Mouse (Mus musculus): ENCODE data around the gene Olfr1076. TPM values are rescaled to one million over a fixed set of nuclear protein-coding genes. Genes with fewer than 3 reads are reported as not detected.
A peak's percentile ranks its signal among the peaks of the same experiment; 100 is the strongest.
"Not testable (repeated sequence)": the region's sequence is repeated elsewhere in the genome, so short reads cannot be mapped to it uniquely, and the experiment has no call there.

The Olfr1076 gene
- polyA plus RNA-seq (2016; fragmentation: Nextera tagmentation; extraction: Ambion mirVana) = not detected in 2 replicates

DNA sequence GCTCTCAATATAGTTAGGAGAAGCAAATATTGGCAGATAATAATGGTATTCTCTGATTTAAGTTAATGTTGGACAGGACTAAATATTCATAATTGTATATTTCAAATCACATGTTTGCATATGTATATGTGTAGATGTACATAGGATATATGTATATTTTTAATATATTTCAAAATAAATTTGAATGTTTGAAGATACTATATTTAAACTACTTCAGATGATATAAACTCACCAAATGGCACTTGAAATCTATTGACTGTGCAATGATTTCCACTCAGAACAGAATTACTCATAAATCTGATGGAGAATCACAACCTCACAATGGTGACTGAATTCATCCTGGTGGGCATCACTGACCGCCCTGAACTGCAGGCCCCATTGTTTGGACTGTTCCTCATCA, at the start of gene Olfr1076:
Olfr1076 (plus strand) TSS at position 301 of the 400 bp plus-strand sequence.
- Histone ChIP-seq H3K9me3 (no peaks in the 10 kb centered on the region), H3K4me1 (no peaks in the 10 kb centered on the region), H3K36me3 (replicated peaks) (no peaks in the 10 kb centered on the region), H3K27me3 (replicated peaks; ENCODE audit: low read depth, poor library complexity, severe bottlenecking) (no peaks in the 10 kb centered on the region), H3K27ac (replicated peaks) (no peak within 1 kb of the TSS), H3K4me3 (no peak within 1 kb of the TSS)
- 91% methylated on average over 1 of the region's 1 CpGs for WGBS
- no peak for DNase-seq (ENCODE audit: low spot score)

DNA sequence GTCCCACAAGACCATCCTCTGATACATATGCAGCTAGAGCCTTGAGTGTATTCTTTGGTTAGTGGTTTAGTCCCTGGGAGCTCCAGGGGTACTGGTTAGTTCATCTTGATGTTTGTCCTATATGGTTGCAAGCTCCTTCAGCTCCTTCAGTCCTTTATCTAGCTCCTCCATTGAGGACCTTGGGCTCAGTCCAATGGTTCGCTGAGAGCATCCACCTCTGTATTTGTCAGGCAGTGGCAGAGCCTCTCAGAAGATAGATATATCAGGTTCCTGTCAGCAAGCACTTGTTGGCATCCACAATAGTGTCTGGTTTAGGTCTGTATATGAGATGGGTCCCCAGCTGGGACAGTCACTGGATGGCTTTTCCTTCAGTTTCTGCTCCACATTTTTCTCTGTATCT, 47.8 kb upstream of the Olfr1076 start:
- Histone ChIP-seq H3K4me3 (no peak overlapping the region), H3K27me3 (replicated peaks; ENCODE audit: low read depth, poor library complexity, severe bottlenecking) (no peaks in the 10 kb centered on the region), H3K36me3 (replicated peaks) (no peaks in the 10 kb centered on the region), H3K4me1 (no peaks in the 10 kb centered on the region), H3K27ac (replicated peaks) (no peak overlapping the region), H3K9me3 (no peaks in the 10 kb centered on the region)
- DNase-seq (ENCODE audit: low spot score) = no peak
- 83% methylated on average over 1 of the region's 1 CpGs for WGBS

DNA sequence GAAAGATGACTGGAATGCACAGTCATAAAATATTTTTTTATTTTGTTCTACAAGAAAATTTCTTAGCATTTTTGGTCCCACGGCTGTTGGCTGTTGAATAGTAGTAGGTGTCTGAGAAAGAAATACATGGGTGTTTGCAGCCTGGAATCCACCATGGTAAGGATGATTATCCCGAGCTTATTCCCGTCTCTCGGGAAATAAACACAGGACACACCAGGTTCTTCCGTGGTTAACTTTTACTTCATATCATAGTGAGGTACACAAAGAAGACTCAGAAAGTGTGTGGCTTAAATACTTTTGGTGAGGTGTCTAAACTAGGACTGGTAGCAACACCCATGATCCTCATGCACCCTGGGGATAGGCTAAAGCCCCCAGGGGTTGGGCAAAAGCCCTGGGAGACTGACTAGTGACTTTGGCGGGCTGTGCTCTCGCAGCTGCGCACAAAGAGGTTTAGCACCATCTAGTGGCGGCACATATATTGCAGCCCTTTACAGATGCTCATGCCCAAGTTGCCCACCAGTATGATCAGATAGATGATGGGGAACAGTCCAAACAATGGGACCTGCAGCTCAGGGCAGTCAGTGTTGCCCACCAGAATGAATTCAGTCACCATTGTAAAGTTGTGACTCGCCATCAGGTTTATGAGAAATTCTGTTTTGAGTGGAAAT, 43.7 kb upstream of the Olfr1076 start:
- 40% methylated on average over 10 of the region's 10 CpGs for WGBS
- Histone ChIP-seq H3K27ac (replicated peaks) (no peak overlapping the region), H3K4me1 (no peaks in the 10 kb centered on the region)

GRCm38 (mm10) chr2:86487286-86487685, 21.0 kb upstream of the Olfr1076 start, which contains the start of gene Olfr228:
Gene Olfr228, minus strand, starts transcription at chr2:86487386.
- no peaks in the 10 kb centered on the region for H3K9me3 ChIP-seq
- H3K27me3 ChIP-seq (replicated peaks; ENCODE audit: low read depth, poor library complexity, severe bottlenecking) = no peaks in the 10 kb centered on the region
- 37% methylated on average over 1 of the region's 1 CpGs for WGBS
- H3K4me1 ChIP-seq = no peaks in the 10 kb centered on the region
- H3K36me3 ChIP-seq (replicated peaks) = no peaks in the 10 kb centered on the region
- DNase-seq (ENCODE audit: low spot score) = no peak
- H3K27ac ChIP-seq (replicated peaks) = no peak within 1 kb of the TSS
- no peak within 1 kb of the TSS for H3K4me3 ChIP-seq

More for the DNA sequence above, 43.7 kb upstream of the Olfr1076 start:
- Histone ChIP-seq H3K9me3 (no peaks in the 10 kb centered on the region), H3K27me3 (replicated peaks; ENCODE audit: low read depth, poor library complexity, severe bottlenecking) (no peaks in the 10 kb centered on the region), H3K36me3 (replicated peaks) (no peaks in the 10 kb centered on the region), H3K4me3 (no peak overlapping the region)
- DNase-seq (ENCODE audit: low spot score) = peak; percentile 61

GRCm38 (mm10) chr2:86530991-86531390, 22.7 kb downstream of the Olfr1076 start:
- Histone ChIP-seq H3K27ac (replicated peaks) (no peak overlapping the region), H3K4me3 (no peak overlapping the region), H3K4me1 (no peaks in the 10 kb centered on the region), H3K27me3 (replicated peaks; ENCODE audit: low read depth, poor library complexity, severe bottlenecking) (no peaks in the 10 kb centered on the region), H3K36me3 (replicated peaks) (no peaks in the 10 kb centered on the region), H3K9me3 (no peaks in the 10 kb centered on the region)
- DNase-seq (ENCODE audit: low spot score) = no peak
- WGBS = 67% methylated on average over 1 of the region's 1 CpGs

GRCm38 (mm10) chr2:86542380-86542779, 34.1 kb downstream of the Olfr1076 start, which contains the start of gene Olfr1079:
Gene Olfr1079, minus strand, starts transcription at chr2:86542480.
- DNase-seq (ENCODE audit: low spot score) = no peak
- 81% methylated on average over 1 of the region's 1 CpGs for WGBS
- no peak within 1 kb of the TSS for H3K4me3 ChIP-seq
- no peaks in the 10 kb centered on the region for H3K9me3 ChIP-seq
- H3K27ac ChIP-seq (replicated peaks) = no peak within 1 kb of the TSS
- no peaks in the 10 kb centered on the region for H3K27me3 ChIP-seq (replicated peaks; ENCODE audit: low read depth, poor library complexity, severe bottlenecking)
- H3K36me3 ChIP-seq (replicated peaks) = no peaks in the 10 kb centered on the region
- H3K4me1 ChIP-seq = no peaks in the 10 kb centered on the region

DNA sequence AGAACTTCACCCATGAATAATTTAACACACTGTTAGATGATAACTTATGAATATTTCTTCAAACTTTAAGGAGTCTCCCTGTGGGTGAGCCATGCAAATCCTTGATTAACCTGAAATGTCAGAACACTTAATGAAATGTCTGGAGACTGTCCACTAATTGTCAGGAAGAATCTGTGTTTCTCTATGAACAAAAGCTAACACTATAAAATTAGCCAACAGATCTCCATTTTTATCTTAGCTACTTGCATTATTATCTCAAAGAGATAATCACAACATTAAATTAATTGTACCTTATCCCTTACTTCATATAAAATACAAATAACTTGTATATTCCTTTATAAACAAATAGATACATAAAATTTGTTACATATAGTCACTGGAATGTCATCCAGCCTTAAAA, 49.9 kb downstream of the Olfr1076 start, which contains the start of gene Olfr1080:
Olfr1080 (minus strand) TSS at position 101 of the 400 bp plus-strand sequence.
- H3K4me3 ChIP-seq; H3K4me1 ChIP-seq; H3K27ac ChIP-seq (replicated peaks); H3K36me3 ChIP-seq (replicated peaks); DNase-seq (ENCODE audit: low spot score); H3K27me3 ChIP-seq (replicated peaks; ENCODE audit: low read depth, poor library complexity, severe bottlenecking); H3K9me3 ChIP-seq: not testable (repeated sequence)

Other genes starting within 250 kb of the Olfr1076 start
- not detected in 2 replicates for gene Olfr1051, start 229.4 kb upstream of the Olfr1076 start, polyA plus RNA-seq (2016; fragmentation: Nextera tagmentation; extraction: Ambion mirVana)
- not detected in 2 replicates for gene Olfr1052, start 216.0 kb upstream of the Olfr1076 start, polyA plus RNA-seq (2016; fragmentation: Nextera tagmentation; extraction: Ambion mirVana)
- not detected in 2 replicates for gene Olfr1053, start 193.2 kb upstream of the Olfr1076 start, polyA plus RNA-seq (2016; fragmentation: Nextera tagmentation; extraction: Ambion mirVana)
- not detected in 2 replicates for gene Olfr1054, start 173.0 kb upstream of the Olfr1076 start, polyA plus RNA-seq (2016; fragmentation: Nextera tagmentation; extraction: Ambion mirVana)
- gene Olfr1055, start 158.2 kb upstream of the Olfr1076 start, polyA plus RNA-seq (2016; fragmentation: Nextera tagmentation; extraction: Ambion mirVana) = not detected in 2 replicates
- not detected in 2 replicates for gene Olfr1056, start 146.0 kb upstream of the Olfr1076 start, polyA plus RNA-seq (2016; fragmentation: Nextera tagmentation; extraction: Ambion mirVana)
- not detected in 2 replicates for gene Olfr1057, start 130.1 kb upstream of the Olfr1076 start, polyA plus RNA-seq (2016; fragmentation: Nextera tagmentation; extraction: Ambion mirVana)
- not detected in 2 replicates for gene Olfr1058, start 119.9 kb upstream of the Olfr1076 start, polyA plus RNA-seq (2016; fragmentation: Nextera tagmentation; extraction: Ambion mirVana)
- not detected in 2 replicates for gene Olfr1061, start 94.4 kb upstream of the Olfr1076 start, polyA plus RNA-seq (2016; fragmentation: Nextera tagmentation; extraction: Ambion mirVana)
- not detected in 2 replicates for gene Olfr1062, start 81.7 kb upstream of the Olfr1076 start, polyA plus RNA-seq (2016; fragmentation: Nextera tagmentation; extraction: Ambion mirVana)
- gene Olfr1065, start 57.9 kb upstream of the Olfr1076 start, polyA plus RNA-seq (2016; fragmentation: Nextera tagmentation; extraction: Ambion mirVana) = not detected in 2 replicates
- gene Olfr1066, start 52.2 kb upstream of the Olfr1076 start, polyA plus RNA-seq (2016; fragmentation: Nextera tagmentation; extraction: Ambion mirVana) = not detected in 2 replicates
- not detected in 2 replicates for gene Olfr228, start 21.1 kb upstream of the Olfr1076 start, polyA plus RNA-seq (2016; fragmentation: Nextera tagmentation; extraction: Ambion mirVana)
- not detected in 2 replicates for gene Olfr1079, start 34.0 kb downstream of the Olfr1076 start, polyA plus RNA-seq (2016; fragmentation: Nextera tagmentation; extraction: Ambion mirVana)
- not detected in 2 replicates for gene Olfr1080, start 49.8 kb downstream of the Olfr1076 start, polyA plus RNA-seq (2016; fragmentation: Nextera tagmentation; extraction: Ambion mirVana)
- not detected in 2 replicates for gene Olfr1082, start 90.5 kb downstream of the Olfr1076 start, polyA plus RNA-seq (2016; fragmentation: Nextera tagmentation; extraction: Ambion mirVana)
- gene Olfr1084, start 131.3 kb downstream of the Olfr1076 start, polyA plus RNA-seq (2016; fragmentation: Nextera tagmentation; extraction: Ambion mirVana) = not detected in 2 replicates
- not detected in 2 replicates for gene Olfr1085, start 153.6 kb downstream of the Olfr1076 start, polyA plus RNA-seq (2016; fragmentation: Nextera tagmentation; extraction: Ambion mirVana)
- gene Olfr1086, start 171.6 kb downstream of the Olfr1076 start, polyA plus RNA-seq (2016; fragmentation: Nextera tagmentation; extraction: Ambion mirVana) = not detected in 2 replicates
- not detected in 2 replicates for gene Olfr1087, start 189.9 kb downstream of the Olfr1076 start, polyA plus RNA-seq (2016; fragmentation: Nextera tagmentation; extraction: Ambion mirVana)
- not detected in 2 replicates for gene Olfr1089, start 225.2 kb downstream of the Olfr1076 start, polyA plus RNA-seq (2016; fragmentation: Nextera tagmentation; extraction: Ambion mirVana)

Measured in embryonic facial prominence, embryonic 10.5 days (tissue).